Mouse (Mus musculus): ENCODE measurements around the gene Vrk2.

- TF ChIP-seq POLR2A (IDR thresholded peaks at IDR 0.05; ENCODE audit: borderline replicate concordance, insufficient read depth, low read length) (no peak), CTCF (IDR thresholded peaks at IDR 0.05; ENCODE audit: borderline replicate concordance, insufficient read depth, low read depth, low read length) (no peak)
Observed at GRCm38 (mm10) chr11:26518991-26519390, 74.8 kb downstream of the Vrk2 start.
